Mouse (Mus musculus): ENCODE measurements around the gene 1700001C02Rik. TPM values are rescaled to one million over a fixed set of nuclear protein-coding genes. Genes with fewer than 3 reads are reported as not detected.

The 1700001C02Rik gene
- polyA plus RNA-seq, 1 experiment from 2014 or later: 0.27 TPM

DNA sequence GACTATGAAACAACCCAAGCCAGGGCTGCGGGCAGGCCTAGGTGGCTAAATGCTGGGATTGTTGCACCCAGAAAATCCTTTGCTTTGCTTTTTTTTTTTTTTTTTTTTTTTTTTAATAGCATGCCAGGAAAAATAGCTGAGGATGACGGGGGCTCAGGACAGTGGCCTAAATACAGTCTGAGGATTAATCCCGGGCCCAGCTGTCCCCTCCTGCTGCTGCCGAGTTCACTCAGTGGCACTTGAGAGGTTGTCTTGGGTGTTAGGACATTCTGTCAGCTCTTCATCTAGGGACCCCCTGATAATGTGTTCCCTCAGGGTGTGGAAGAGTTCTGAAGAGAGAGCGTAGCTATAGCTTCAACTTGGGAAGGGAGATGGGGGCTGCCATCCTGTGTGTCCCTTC lies 61.3 kb downstream of the 1700001C02Rik start:
- H3K36me3 ChIP-seq: no peaks in the 10 kb centered on the region
- H3K9ac ChIP-seq: no peak overlapping the region
- peak overlapping the region; percentile 82 for H3K27ac ChIP-seq
- 0 out of 2 replicates have a peak, but pooled peaks cover 14% of the 10 kb centered on the region for H3K4me1 ChIP-seq
- no peaks in the 10 kb centered on the region for H3K27me3 ChIP-seq (replicated peaks)
- WGBS: 78% methylated on average over 5 of the region's 5 CpGs
- no peak overlapping the region for H3K4me2 ChIP-seq
- no peak for ATAC-seq (ENCODE audit: insufficient read depth, low FRiP score, low read depth)
- H3K4me3 ChIP-seq (replicated peaks): no peak overlapping the region
- no peaks in the 10 kb centered on the region for H3K9me3 ChIP-seq

DNA sequence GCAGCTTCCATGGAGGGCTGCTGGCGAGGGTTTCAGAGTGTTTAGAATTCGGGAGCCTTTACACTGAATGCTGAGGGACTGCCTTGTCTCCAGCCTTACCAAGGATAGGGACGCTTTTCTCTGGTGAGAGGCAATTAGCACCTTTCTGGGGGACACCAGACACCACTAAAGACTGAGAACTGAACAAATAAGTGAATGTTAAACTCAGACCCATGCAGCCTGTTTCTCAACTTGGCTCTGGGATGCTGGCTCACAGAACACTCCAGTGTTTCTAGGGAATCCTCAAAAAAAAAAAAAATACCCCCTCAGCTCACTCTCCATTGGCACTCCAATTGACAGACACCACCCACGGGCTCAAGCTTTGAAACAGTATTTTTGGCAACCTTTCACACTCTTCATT lies 63.1 kb downstream of the 1700001C02Rik start:
- H3K4me1 ChIP-seq: 0 out of 2 replicates have a peak, but pooled peaks cover 14% of the 10 kb centered on the region
- no peak overlapping the region for H3K9ac ChIP-seq
- no peaks in the 10 kb centered on the region for H3K9me3 ChIP-seq
- H3K4me3 ChIP-seq (replicated peaks): no peak overlapping the region
- H3K27ac ChIP-seq: no peak overlapping the region
- H3K36me3 ChIP-seq: no peaks in the 10 kb centered on the region
- H3K27me3 ChIP-seq (replicated peaks): no peaks in the 10 kb centered on the region
- no peak overlapping the region for H3K4me2 ChIP-seq
- ATAC-seq (ENCODE audit: insufficient read depth, low FRiP score, low read depth): no peak
- WGBS: 43% methylated on average over 4 of the region's 4 CpGs

Other genes starting within 250 kb of the 1700001C02Rik start
- 22.3 and 24.6 TPM in 2 replicates for gene Selenoi, start 233.5 kb upstream of the 1700001C02Rik start, polyA plus RNA-seq (2015; fragmentation: Nextera tagmentation; extraction: Ambion mirVana)
- 0.90 and 1.4 TPM in 2 replicates for gene Drc1, start 184.7 kb upstream of the 1700001C02Rik start, polyA plus RNA-seq (2015; fragmentation: Nextera tagmentation; extraction: Ambion mirVana)
- 0.37 and 0.40 TPM in 2 replicates for gene Otof, start 4.1 kb upstream of the 1700001C02Rik start, polyA plus RNA-seq (2015; fragmentation: Nextera tagmentation; extraction: Ambion mirVana)
- not detected in 2 replicates for gene Cib4, start 79.8 kb downstream of the 1700001C02Rik start, polyA plus RNA-seq (2015; fragmentation: Nextera tagmentation; extraction: Ambion mirVana)
- 13.5 and 15.3 TPM in 2 replicates for gene Kcnk3, start 122.1 kb downstream of the 1700001C02Rik start, polyA plus RNA-seq (2015; fragmentation: Nextera tagmentation; extraction: Ambion mirVana)
- 26.8 and 27.9 TPM in 2 replicates for gene Slc35f6, start 181.9 kb downstream of the 1700001C02Rik start, polyA plus RNA-seq (2015; fragmentation: Nextera tagmentation; extraction: Ambion mirVana)
- gene Cenpa, start 200.7 kb downstream of the 1700001C02Rik start, polyA plus RNA-seq (2015; fragmentation: Nextera tagmentation; extraction: Ambion mirVana): 218 TPM in 2 replicates
- 6.7 and 7.4 TPM in 2 replicates for gene Dpysl5, start 245.5 kb downstream of the 1700001C02Rik start, polyA plus RNA-seq (2015; fragmentation: Nextera tagmentation; extraction: Ambion mirVana)

All from stomach, embryonic 15.5 days (tissue).